Comparison of ENCODE assay signal across 21 mouse cellular contexts in the genomic region with DNA sequence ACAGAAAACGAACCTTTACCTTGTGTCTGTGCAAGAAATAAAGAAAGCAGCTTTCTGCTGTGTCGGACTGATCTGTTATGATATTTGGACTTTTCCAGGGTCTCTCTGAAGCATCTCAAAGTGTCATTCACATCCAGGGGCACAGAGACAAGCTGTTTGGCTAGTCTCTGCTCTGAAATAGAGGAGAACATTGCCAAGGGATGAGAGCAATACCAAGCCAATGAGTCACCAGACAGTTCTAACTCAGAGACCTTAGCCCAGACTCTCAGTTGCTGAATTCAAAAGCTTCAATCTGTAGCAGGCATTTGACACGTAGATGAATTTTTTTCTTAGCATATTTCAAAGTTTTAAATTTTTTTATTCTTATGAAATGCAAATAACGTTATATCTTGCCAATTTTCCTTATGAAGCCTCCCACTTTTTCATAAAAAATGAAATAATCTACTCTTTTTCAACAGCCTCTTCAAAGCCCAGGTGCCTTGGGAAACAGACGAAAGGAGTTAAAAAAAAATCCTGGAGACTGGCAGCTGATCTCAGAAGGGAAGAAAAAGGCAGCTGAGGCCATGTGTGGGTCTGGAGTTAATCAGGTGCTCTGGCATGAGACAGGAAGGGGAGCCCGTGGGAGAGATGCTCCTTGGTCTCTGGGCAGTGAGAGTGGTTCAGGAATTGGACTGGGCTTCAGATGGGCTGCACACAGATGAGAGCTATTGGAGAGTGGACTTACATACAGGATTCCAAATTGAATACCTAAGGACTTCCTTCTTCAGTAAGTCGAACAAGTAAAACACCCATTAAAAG.
A peak's percentile ranks its signal among the peaks of the same experiment; 100 is the strongest.
DNase-seq lines count a peak whose midpoint lies in the region; ATAC-seq lines count a peak whose summit lies in the region.
"Had no signal": no experiment of that assay in that cellular context is flagged by ENCODE, and none has a peak within 500 bp of the region (broad histone marks: within the 10 kb centered on the region; RNA-seq: fewer than 3 reads in every experiment).

No protein-coding gene starts in this region.

- 79% methylated on average over 7 of the region's 7 CpGs for WGBS in midbrain, embryonic 11.5 days
- 75% methylated on average over 7 of the region's 7 CpGs for WGBS in midbrain, embryonic 15.5 days
- WGBS in embryonic facial prominence, embryonic 11.5 days, result 64% methylated on average over 7 of the region's 7 CpGs
- WGBS in forebrain, embryonic 13.5 days, result 78% methylated on average over 7 of the region's 7 CpGs

- no peaks in the 10 kb centered on the region for H3K9me3 ChIP-seq in midbrain, embryonic 11.5 days (ENCODE audit: control insufficient read depth, low read length)
- H3K9me3 ChIP-seq in midbrain, embryonic 15.5 days, result no peaks in the 10 kb centered on the region
- H3K9me3 ChIP-seq in embryonic facial prominence, embryonic 11.5 days (replicated peaks; ENCODE audit: control insufficient read depth, low read length), result no peaks in the 10 kb centered on the region
- H3K9me3 ChIP-seq in forebrain, embryonic 13.5 days (replicated peaks), result no peaks in the 10 kb centered on the region
- H3K9me3 ChIP-seq: forebrain, embryonic 15.5 days; heart, embryonic 15.5 days; kidney, embryonic 15.5 days; neural tube, embryonic 15.5 days had no signal

- no peaks in the 10 kb centered on the region for H3K4me1 ChIP-seq in midbrain, embryonic 11.5 days (ENCODE audit: control insufficient read depth, insufficient read depth, low read length)
- H3K4me1 ChIP-seq in midbrain, embryonic 15.5 days, result no peaks in the 10 kb centered on the region
- H3K4me1 ChIP-seq in embryonic facial prominence, embryonic 11.5 days (ENCODE audit: control insufficient read depth, insufficient read depth, low read length), result no peaks in the 10 kb centered on the region
- no peaks in the 10 kb centered on the region for H3K4me1 ChIP-seq in forebrain, embryonic 13.5 days
- H3K4me1 ChIP-seq: forebrain, embryonic 15.5 days; heart, embryonic 15.5 days; kidney, embryonic 15.5 days; neural tube, embryonic 15.5 days had no signal

- no peak overlapping the region for H3K4me3 ChIP-seq in midbrain, embryonic 11.5 days (ENCODE audit: low read depth, low read length)
- H3K4me3 ChIP-seq in midbrain, embryonic 15.5 days, result no peak overlapping the region
- H3K4me3 ChIP-seq in embryonic facial prominence, embryonic 11.5 days (ENCODE audit: low read depth, low read length), result no peak overlapping the region
- H3K4me3 ChIP-seq in forebrain, embryonic 13.5 days, result no peak overlapping the region
- H3K4me3 ChIP-seq: forebrain, embryonic 15.5 days; heart, embryonic 15.5 days; kidney, embryonic 15.5 days; neural tube, embryonic 15.5 days had no signal

- H3K36me3 ChIP-seq in midbrain, embryonic 11.5 days (ENCODE audit: control insufficient read depth, insufficient read depth, low read length), result no peaks in the 10 kb centered on the region
- H3K36me3 ChIP-seq in midbrain, embryonic 15.5 days (replicated peaks), result no peaks in the 10 kb centered on the region
- no peaks in the 10 kb centered on the region for H3K36me3 ChIP-seq in embryonic facial prominence, embryonic 11.5 days (replicated peaks; ENCODE audit: control insufficient read depth, insufficient read depth, low read depth, low read length)
- no peaks in the 10 kb centered on the region for H3K36me3 ChIP-seq in forebrain, embryonic 13.5 days (ENCODE audit: poor library complexity, severe bottlenecking)
- H3K36me3 ChIP-seq: forebrain, embryonic 15.5 days; heart, embryonic 15.5 days; kidney, embryonic 15.5 days; neural tube, embryonic 15.5 days had no signal

- no peak overlapping the region for H3K9ac ChIP-seq in midbrain, embryonic 11.5 days (ENCODE audit: low read length)
- no peak overlapping the region for H3K9ac ChIP-seq in midbrain, embryonic 15.5 days
- H3K9ac ChIP-seq in embryonic facial prominence, embryonic 11.5 days (replicated peaks; ENCODE audit: low read length), result no peak overlapping the region
- no peak overlapping the region for H3K9ac ChIP-seq in forebrain, embryonic 13.5 days
- H3K9ac ChIP-seq: forebrain, embryonic 15.5 days; heart, embryonic 15.5 days; kidney, embryonic 15.5 days; liver, postnatal 0 days; neural tube, embryonic 15.5 days had no signal

- peak; percentile 36 to 75 for DNase-seq in adrenal gland, adult (ENCODE audit: inconsistent age in 2 of 2, low spot score in 1 of 2)
- DNase-seq in adrenal gland, adult 18-20 months (ENCODE audit: low spot score in 2 of 2), result no peak
- DNase-seq in midbrain, embryonic 11.5 days (ENCODE audit: low spot score, missing footprints), result peak; percentile 75
- DNase-seq in embryonic facial prominence, embryonic 11.5 days (ENCODE audit: low spot score), result peak; percentile 50
- no peak for DNase-seq in urinary bladder, postnatal 10 days (ENCODE audit: low spot score)
- DNase-seq in cerebellum, postnatal 14 days, result no peak
- DNase-seq: cerebellum, adult 9-11 months; heart, postnatal 4 days; liver, postnatal 0 days; lung, postnatal 10 days; midbrain, embryonic 14.5 days; thymus, postnatal 25 days had no signal

- no peaks in the 10 kb centered on the region for H3K27me3 ChIP-seq in midbrain, embryonic 11.5 days (ENCODE audit: control insufficient read depth, insufficient read depth, low read length)
- no peaks in the 10 kb centered on the region for H3K27me3 ChIP-seq in midbrain, embryonic 15.5 days (replicated peaks)
- H3K27me3 ChIP-seq in embryonic facial prominence, embryonic 11.5 days (ENCODE audit: control insufficient read depth, insufficient read depth, low read length), result no peaks in the 10 kb centered on the region
- H3K27me3 ChIP-seq in forebrain, embryonic 13.5 days, result no peaks in the 10 kb centered on the region
- H3K27me3 ChIP-seq: CH12.LX; forebrain, embryonic 15.5 days; heart, embryonic 15.5 days; kidney, embryonic 15.5 days; neural tube, embryonic 15.5 days had no signal

- no peak overlapping the region for H3K27ac ChIP-seq in midbrain, embryonic 11.5 days (ENCODE audit: low read depth, low read length)
- no peak overlapping the region for H3K27ac ChIP-seq in midbrain, embryonic 15.5 days
- no peak overlapping the region for H3K27ac ChIP-seq in embryonic facial prominence, embryonic 11.5 days (replicated peaks; ENCODE audit: low read depth, low read length)
- no peak overlapping the region for H3K27ac ChIP-seq in forebrain, embryonic 13.5 days
- H3K27ac ChIP-seq: forebrain, embryonic 15.5 days; heart, embryonic 15.5 days; kidney, embryonic 15.5 days; neural tube, embryonic 15.5 days had no signal

- H3K4me2 ChIP-seq in midbrain, embryonic 11.5 days, result no peak overlapping the region
- no peak overlapping the region for H3K4me2 ChIP-seq in midbrain, embryonic 15.5 days
- H3K4me2 ChIP-seq in embryonic facial prominence, embryonic 11.5 days (ENCODE audit: low read depth, low read length), result no peak overlapping the region
- H3K4me2 ChIP-seq in forebrain, embryonic 13.5 days, result no peak overlapping the region
- H3K4me2 ChIP-seq: forebrain, embryonic 15.5 days; heart, embryonic 15.5 days; kidney, embryonic 15.5 days; neural tube, embryonic 15.5 days had no signal

- ATAC-seq in midbrain, embryonic 11.5 days (ENCODE audit: low FRiP score), result no peak
- no peak for ATAC-seq in midbrain, embryonic 15.5 days (replicated peaks)
- ATAC-seq in embryonic facial prominence, embryonic 11.5 days (replicated peaks; ENCODE audit: insufficient number of reproducible peaks, low FRiP score, low TSS enrichment, low read depth), result no peak
- no peak for ATAC-seq in forebrain, embryonic 13.5 days
- ATAC-seq: forebrain, embryonic 15.5 days; hindbrain, embryonic 16.5 days; intestine, postnatal 0 days; liver, postnatal 0 days had no signal

Comparison
In these comparisons a context has a peak if more than half of its experiments do, and no peak if none do; other contexts are left out.
1. DNase-seq: peak in adrenal gland, adult (2 of 2), midbrain, embryonic 11.5 days (single experiment) and embryonic facial prominence, embryonic 11.5 days (single experiment); none in adrenal gland, adult 18-20 months (0 of 2), urinary bladder, postnatal 10 days (single experiment) and cerebellum, postnatal 14 days (0 of 2).